Mouse (Mus musculus): ENCODE measurements around the gene Fosl1. TPM values are rescaled to one million over a fixed set of nuclear protein-coding genes. Genes with fewer than 3 reads are reported as not detected.

Gene Fosl1
- polyA plus RNA-seq, 1 experiment from 2014 or later: not detected

- no peak for DNase-seq (ENCODE audit: low spot score)
- Histone ChIP-seq H3K4me1 (replicated peaks) (peaks cover 37% of the 10 kb centered on the region), H3K27ac (no peak overlapping the region), H3K9me3 (no peaks in the 10 kb centered on the region), H3K36me3 (peaks cover 26% of the 10 kb centered on the region), H3K4me3 (no peak overlapping the region; the same call in 1 of the 2 replicates), H3K27me3 (ENCODE audit: insufficient read depth, poor library complexity, severe bottlenecking) (no peaks in the 10 kb centered on the region)
- WGBS: 83% methylated on average over 2 of the region's 2 CpGs
Measured at GRCm38 (mm10) chr19:5428083-5428482, 19.3 kb upstream of the Fosl1 start.

DNA sequence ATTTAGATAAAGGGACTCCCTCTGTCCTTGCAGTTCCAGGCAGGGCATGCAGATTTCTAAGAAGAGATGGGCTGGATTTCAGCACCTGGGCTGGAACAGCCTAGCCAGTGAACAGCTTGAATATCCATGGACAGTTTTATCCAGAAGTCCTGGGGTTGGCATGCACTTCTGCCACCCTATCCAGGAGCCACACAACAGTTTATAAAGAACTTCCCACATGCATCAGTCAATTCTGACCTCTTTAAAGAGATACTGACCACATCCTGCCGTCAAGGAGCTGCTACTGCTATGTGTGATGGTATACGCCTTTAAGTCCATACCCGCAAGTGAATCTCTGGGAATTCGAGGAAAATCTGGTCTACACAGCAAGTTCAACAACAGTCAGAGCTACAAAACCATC lies 18.1 kb upstream of the Fosl1 start:
- WGBS: 84% methylated on average over 4 of the region's 4 CpGs
- Histone ChIP-seq H3K27me3 (ENCODE audit: insufficient read depth, poor library complexity, severe bottlenecking) (no peaks in the 10 kb centered on the region), H3K4me3 (no peak overlapping the region), H3K9me3 (no peaks in the 10 kb centered on the region), H3K4me1 (replicated peaks) (peaks cover 37% of the 10 kb centered on the region), H3K27ac (no peak overlapping the region), H3K36me3 (peaks cover 22% of the 10 kb centered on the region)
- DNase-seq (ENCODE audit: low spot score): no peak

DNA sequence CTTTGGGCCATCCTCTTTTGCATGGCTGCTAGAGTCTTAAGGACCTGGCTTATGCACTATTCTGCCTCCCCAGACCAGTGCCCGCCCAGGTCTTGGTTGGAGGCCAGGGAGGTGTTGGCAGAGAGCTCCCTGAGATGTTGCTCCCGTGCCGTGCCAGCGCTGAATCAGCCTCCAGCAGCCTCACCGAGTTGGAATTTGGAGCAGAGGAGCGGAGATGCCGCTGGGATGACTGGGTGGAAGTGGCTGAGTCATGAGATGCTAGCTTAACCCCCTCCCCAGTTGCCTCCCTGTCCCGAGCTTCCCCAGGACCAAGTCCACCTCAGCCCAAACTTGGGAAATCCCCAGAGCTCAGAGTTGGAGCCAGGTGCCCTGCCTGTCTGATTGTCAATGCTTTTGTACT lies 17.5 kb upstream of the Fosl1 start:
- no peak overlapping the region for H3K4me3 ChIP-seq
- WGBS: 74% methylated on average over 8 of the region's 8 CpGs
- DNase-seq (ENCODE audit: low spot score): no peak

DNA sequence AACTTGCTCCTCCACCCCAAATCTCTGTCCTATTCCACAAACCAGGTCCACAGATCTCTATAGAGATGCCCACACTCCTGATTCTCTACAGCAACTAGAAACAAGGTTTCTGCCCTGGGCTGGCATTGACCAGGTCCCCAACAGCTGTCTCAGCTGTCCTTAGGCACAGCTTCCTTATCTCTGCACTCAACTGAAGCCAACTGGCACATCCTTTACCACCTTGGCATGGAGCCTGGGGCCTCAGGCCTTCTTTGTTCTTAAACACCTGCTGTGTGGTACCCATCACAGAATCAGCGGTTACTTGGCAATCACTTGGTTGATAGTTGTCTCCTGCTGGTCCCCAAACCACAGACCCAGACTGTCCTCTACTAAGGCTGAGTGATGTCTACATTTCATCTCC lies 16.9 kb upstream of the Fosl1 start:
- Histone ChIP-seq H3K27ac (no peak overlapping the region), H3K4me1 (replicated peaks) (peaks cover 42% of the 10 kb centered on the region), H3K36me3 (peaks cover 22% of the 10 kb centered on the region), H3K27me3 (ENCODE audit: insufficient read depth, poor library complexity, severe bottlenecking) (0 out of 2 replicates have a peak, but pooled peaks cover 5% of the 10 kb centered on the region), H3K9me3 (no peaks in the 10 kb centered on the region), H3K4me3 (no peak overlapping the region)
- no peak for DNase-seq (ENCODE audit: low spot score)
- 87% methylated on average over 1 of the region's 1 CpGs for WGBS

More for the DNA sequence above, 17.5 kb upstream of the Fosl1 start:
- H3K36me3 ChIP-seq: peaks cover 22% of the 10 kb centered on the region
- no peaks in the 10 kb centered on the region for H3K9me3 ChIP-seq
- peaks cover 42% of the 10 kb centered on the region for H3K4me1 ChIP-seq (replicated peaks)
- no peak overlapping the region for H3K27ac ChIP-seq
- H3K27me3 ChIP-seq (ENCODE audit: insufficient read depth, poor library complexity, severe bottlenecking): 0 out of 2 replicates have a peak, but pooled peaks cover 5% of the 10 kb centered on the region

GRCm38 (mm10) chr19:5431911-5432464 lies 15.4 kb upstream of the Fosl1 start:
- peaks cover 26% of the 10 kb centered on the region for H3K4me1 ChIP-seq (replicated peaks)
- H3K27ac ChIP-seq: no peak overlapping the region
- H3K4me3 ChIP-seq: no peak overlapping the region
- H3K9me3 ChIP-seq: no peaks in the 10 kb centered on the region
- no peak for DNase-seq (ENCODE audit: low spot score)
- WGBS: 81% methylated on average over 4 of the region's 4 CpGs
- H3K27me3 ChIP-seq (ENCODE audit: insufficient read depth, poor library complexity, severe bottlenecking): 0 out of 2 replicates have a peak, but pooled peaks cover 5% of the 10 kb centered on the region
- peaks cover 9% of the 10 kb centered on the region for H3K36me3 ChIP-seq

DNA sequence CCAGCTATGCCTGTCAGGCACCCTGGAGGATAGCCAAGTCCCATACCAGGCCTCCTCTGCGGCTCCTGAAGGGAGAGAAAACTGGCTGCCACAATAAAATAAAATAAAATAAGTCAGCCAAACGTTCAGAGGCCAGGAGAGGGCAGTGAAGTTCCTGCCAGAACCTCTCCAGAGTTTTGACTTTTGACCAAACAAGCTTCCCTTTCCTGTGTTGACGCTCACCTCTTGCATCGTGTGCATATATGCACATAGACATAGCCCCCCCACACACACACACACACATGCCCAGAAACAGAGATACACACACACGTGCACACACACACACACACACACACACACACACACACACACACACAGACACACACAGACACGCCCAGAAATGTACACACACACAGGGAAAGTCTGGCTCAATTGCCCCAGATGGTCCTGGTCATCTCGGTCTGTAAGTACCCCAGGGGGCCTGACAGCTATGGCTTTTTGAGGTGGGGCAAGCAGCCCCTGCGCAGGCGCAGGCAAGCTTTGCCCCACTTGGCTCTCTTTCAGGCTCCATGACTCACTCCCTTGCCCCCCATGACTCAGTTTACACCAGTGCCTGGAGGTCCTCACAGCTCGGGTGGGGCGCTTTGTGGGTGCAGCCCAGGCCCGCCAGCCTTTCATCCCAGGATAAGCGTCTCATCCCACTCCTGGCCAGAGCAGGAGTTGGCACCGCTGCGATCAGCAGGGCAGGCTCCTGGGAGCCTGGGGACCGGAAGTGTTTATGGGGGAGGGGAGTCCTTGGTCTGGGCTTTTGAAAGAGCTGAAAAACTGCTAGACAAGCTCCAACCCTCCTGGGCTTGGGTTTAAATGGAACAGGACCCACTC lies 14.1 kb upstream of the Fosl1 start:
- Histone ChIP-seq H3K4me3 (peak overlapping the region; percentile 47), H3K9me3 (no peaks in the 10 kb centered on the region), H3K4me1 (replicated peaks) (peaks cover 21% of the 10 kb centered on the region), H3K27me3 (ENCODE audit: insufficient read depth, poor library complexity, severe bottlenecking) (0 out of 2 replicates have a peak, but pooled peaks cover 5% of the 10 kb centered on the region), H3K36me3 (no peaks in the 10 kb centered on the region), H3K27ac (peak overlapping the region; percentile 87)
- WGBS: 14% methylated on average over 16 of the region's 16 CpGs
- peak; percentile 49 for DNase-seq (ENCODE audit: low spot score)

DNA sequence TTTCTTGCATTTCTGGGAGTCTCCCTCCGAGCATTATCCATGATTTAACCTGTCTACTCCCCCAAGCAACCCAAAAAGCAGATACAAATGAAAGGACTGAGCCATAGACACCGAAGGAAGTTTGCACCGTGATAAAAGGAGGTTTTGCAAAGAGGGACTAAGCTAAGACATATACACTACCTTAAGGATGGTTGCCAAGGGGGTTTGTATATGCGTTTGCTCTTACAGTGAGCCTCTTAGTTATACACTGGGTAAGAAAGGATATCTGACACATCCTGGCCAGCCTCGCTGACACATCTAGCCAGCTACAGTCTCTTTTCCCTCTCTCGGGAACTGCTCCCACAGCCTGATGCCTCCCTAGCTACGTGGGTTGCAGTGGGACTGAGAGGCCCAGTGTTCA lies 13.4 kb upstream of the Fosl1 start:
- Histone ChIP-seq H3K27me3 (ENCODE audit: insufficient read depth, poor library complexity, severe bottlenecking) (0 out of 2 replicates have a peak, but pooled peaks cover 5% of the 10 kb centered on the region), H3K4me1 (replicated peaks) (peaks cover 21% of the 10 kb centered on the region), H3K36me3 (no peaks in the 10 kb centered on the region), H3K9me3 (no peaks in the 10 kb centered on the region), H3K4me3 (peak overlapping the region; percentile 47; the same call in 1 of the 2 replicates), H3K27ac (peak overlapping the region; percentile 87)
- no peak for DNase-seq (ENCODE audit: low spot score)
- WGBS: 75% methylated on average over 7 of the region's 7 CpGs

DNA sequence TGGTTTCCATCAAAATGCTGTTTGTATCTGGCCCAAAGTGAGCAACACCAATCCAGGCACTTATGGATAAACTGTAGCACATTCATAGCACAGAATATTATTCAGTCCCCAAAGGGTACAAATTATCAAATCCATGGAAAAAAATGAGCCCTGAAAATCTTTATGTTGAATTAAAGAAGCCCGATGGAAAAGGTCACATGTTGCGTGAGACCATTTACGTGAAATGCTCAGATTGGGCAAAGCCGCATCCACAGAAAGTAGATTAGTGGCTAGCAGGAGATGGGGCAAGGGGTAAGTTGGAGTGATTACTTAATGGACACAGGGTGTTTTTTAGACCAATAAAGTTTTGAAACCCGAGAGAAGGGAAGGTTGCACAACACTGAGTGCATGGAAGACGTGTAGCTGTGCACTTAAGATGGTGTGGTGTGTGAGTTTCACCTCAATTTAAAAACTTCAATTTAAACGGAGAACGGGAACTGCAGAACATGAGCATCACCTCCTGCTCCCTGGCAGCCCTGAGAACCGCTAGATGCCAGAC lies 2.9 kb upstream of the Fosl1 start:
- peaks cover 59% of the 10 kb centered on the region for H3K27me3 ChIP-seq (ENCODE audit: insufficient read depth, poor library complexity, severe bottlenecking)
- no peak overlapping the region for H3K27ac ChIP-seq
- 71% methylated on average over 9 of the region's 9 CpGs for WGBS
- DNase-seq (ENCODE audit: low spot score): no peak
- peaks cover 15% of the 10 kb centered on the region for H3K9me3 ChIP-seq
- H3K4me1 ChIP-seq (replicated peaks): peaks cover 24% of the 10 kb centered on the region
- no peak overlapping the region for H3K4me3 ChIP-seq
- H3K36me3 ChIP-seq: no peaks in the 10 kb centered on the region

DNA sequence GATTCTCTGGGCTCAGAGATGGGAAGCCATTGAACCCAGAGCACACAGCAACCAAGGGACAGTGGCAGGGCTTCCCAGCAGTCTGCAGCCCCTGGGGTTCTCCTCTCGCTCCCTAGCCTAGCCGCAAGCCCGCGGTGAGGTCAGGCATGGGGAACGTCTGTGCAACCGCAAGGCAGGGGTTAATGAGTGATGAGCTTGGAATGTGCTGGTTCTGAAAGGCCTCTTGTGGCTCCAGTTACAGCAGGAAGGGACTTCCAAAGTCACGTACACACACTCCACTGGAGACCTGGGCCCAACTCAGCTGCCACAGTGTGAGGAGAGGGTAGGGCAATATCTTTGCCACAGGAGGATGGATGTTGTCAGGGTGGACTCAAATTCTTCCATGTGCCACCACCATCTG lies 2.4 kb upstream of the Fosl1 start:
- Histone ChIP-seq H3K36me3 (no peaks in the 10 kb centered on the region), H3K4me1 (replicated peaks) (peaks cover 24% of the 10 kb centered on the region), H3K27ac (no peak overlapping the region), H3K27me3 (ENCODE audit: insufficient read depth, poor library complexity, severe bottlenecking) (peaks cover 64% of the 10 kb centered on the region), H3K9me3 (peaks cover 12% of the 10 kb centered on the region), H3K4me3 (no peak overlapping the region)
- DNase-seq (ENCODE audit: low spot score): no peak
- WGBS: 33% methylated on average over 7 of the region's 7 CpGs

GRCm38 (mm10) chr19:5445747-5446146 lies 1.6 kb upstream of the Fosl1 start:
- H3K36me3 ChIP-seq: no peaks in the 10 kb centered on the region
- WGBS: 87% methylated on average over 5 of the region's 5 CpGs
- no peak overlapping the region for H3K4me3 ChIP-seq
- peaks cover 72% of the 10 kb centered on the region for H3K27me3 ChIP-seq (ENCODE audit: insufficient read depth, poor library complexity, severe bottlenecking)
- DNase-seq (ENCODE audit: low spot score): no peak
- H3K9me3 ChIP-seq: peaks cover 6% of the 10 kb centered on the region
- no peak overlapping the region for H3K27ac ChIP-seq
- H3K4me1 ChIP-seq (replicated peaks): peaks cover 24% of the 10 kb centered on the region

- Histone ChIP-seq H3K4me1 (replicated peaks) (peaks cover 24% of the 10 kb centered on the region), H3K4me3 (peak overlapping the region; percentile 62), H3K27ac (no peak overlapping the region), H3K9me3 (peaks cover 6% of the 10 kb centered on the region), H3K36me3 (0 out of 2 replicates have a peak, but pooled peaks cover under 1% of the 10 kb centered on the region), H3K27me3 (ENCODE audit: insufficient read depth, poor library complexity, severe bottlenecking) (peaks cover 83% of the 10 kb centered on the region)
- no peak for DNase-seq (ENCODE audit: low spot score)
- 7% methylated on average over 36 of the region's 36 CpGs for WGBS
Measured at GRCm38 (mm10) chr19:5448354-5449150, 1.2 kb downstream of the Fosl1 start.

DNA sequence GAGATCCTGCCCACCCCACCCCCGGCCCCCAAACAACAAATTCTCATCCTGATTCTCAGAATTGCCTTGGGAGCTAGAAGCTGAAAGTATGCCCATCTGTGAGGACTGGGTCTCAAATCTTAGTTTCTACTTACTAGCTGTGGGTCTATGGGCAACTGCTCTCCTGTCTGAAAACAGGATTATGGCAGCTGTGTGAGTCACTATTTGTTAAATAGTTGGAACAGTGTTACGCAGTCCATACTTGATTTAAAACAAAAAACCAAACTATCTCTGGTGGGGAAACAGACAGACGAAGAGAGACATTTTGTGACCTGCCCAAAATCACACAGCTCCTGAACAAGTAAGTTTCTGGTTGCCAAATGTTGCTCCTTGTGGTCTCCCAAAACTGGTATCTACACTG lies 2.3 kb downstream of the Fosl1 start:
- Histone ChIP-seq H3K36me3 (peaks cover 11% of the 10 kb centered on the region), H3K27ac (no peak overlapping the region), H3K4me3 (no peak overlapping the region), H3K4me1 (replicated peaks) (peaks cover 28% of the 10 kb centered on the region), H3K27me3 (ENCODE audit: insufficient read depth, poor library complexity, severe bottlenecking) (peaks cover 72% of the 10 kb centered on the region), H3K9me3 (peaks cover 6% of the 10 kb centered on the region)
- no peak for DNase-seq (ENCODE audit: low spot score)
- WGBS: 89% methylated on average over 3 of the region's 3 CpGs
